Mouse (Mus musculus): ENCODE data around the gene Dlg2. TPM values are rescaled to one million over a fixed set of nuclear protein-coding genes. Genes with fewer than 3 reads are reported as not detected.

Dlg2 gene
- polyA plus RNA-seq, 1 experiment from 2014 or later, result 0.87 TPM

GRCm38 (mm10) chr7:91045742-91046098 is 569.2 kb downstream of the Dlg2 start:
- ATAC-seq (replicated peaks; ENCODE audit: low FRiP score, low read depth), result no peak
- WGBS, result 91% methylated on average over 1 of the region's 1 CpGs

GRCm38 (mm10) chr7:91063297-91064040 is 587.0 kb downstream of the Dlg2 start:
- no peak for ATAC-seq (replicated peaks; ENCODE audit: low FRiP score, low read depth)

More at GRCm38 (mm10) chr7:91045742-91046098, 569.2 kb downstream of the Dlg2 start:
- no peak for DNase-seq (ENCODE audit: low spot score)
- Histone ChIP-seq H3K4me3 (replicated peaks; ENCODE audit: low read depth, low read length) (no peak overlapping the region), H3K36me3 (ENCODE audit: insufficient read depth, low read length) (no peaks in the 10 kb centered on the region), H3K4me1 (replicated peaks; ENCODE audit: insufficient read depth, low read length) (no peaks in the 10 kb centered on the region), H3K9ac (ENCODE audit: low read depth, low read length) (no peak overlapping the region), H3K9me3 (replicated peaks; ENCODE audit: low read length) (no peaks in the 10 kb centered on the region), H3K4me2 (ENCODE audit: low read length) (no peak overlapping the region), H3K27ac (no peak overlapping the region), H3K27me3 (ENCODE audit: insufficient read depth, low read length) (no peaks in the 10 kb centered on the region)
- TF ChIP-seq CTCF (IDR thresholded peaks at IDR 0.05; ENCODE audit: low read depth), result no peak

GRCm38 (mm10) chr7:91071751-91072707 is 595.6 kb downstream of the Dlg2 start:
- 75% methylated on average over 9 of the region's 9 CpGs for WGBS
- no peaks in the 10 kb centered on the region for H3K27me3 ChIP-seq (ENCODE audit: insufficient read depth, low read length)
- H3K4me3 ChIP-seq (replicated peaks; ENCODE audit: low read depth, low read length), result no peak overlapping the region
- H3K4me2 ChIP-seq (ENCODE audit: low read length), result no peak overlapping the region
- no peaks in the 10 kb centered on the region for H3K36me3 ChIP-seq (ENCODE audit: insufficient read depth, low read length)
- H3K9me3 ChIP-seq (replicated peaks; ENCODE audit: low read length), result no peaks in the 10 kb centered on the region
- no peak overlapping the region for H3K27ac ChIP-seq
- H3K4me1 ChIP-seq (replicated peaks; ENCODE audit: insufficient read depth, low read length), result no peaks in the 10 kb centered on the region
- TF ChIP-seq CTCF (IDR thresholded peaks at IDR 0.05; ENCODE audit: low read depth), result no peak
- no peak overlapping the region for H3K9ac ChIP-seq (ENCODE audit: low read depth, low read length)
- DNase-seq (ENCODE audit: low spot score) (no peak), ATAC-seq (replicated peaks; ENCODE audit: low FRiP score, low read depth) (no peak)

More at GRCm38 (mm10) chr7:91063297-91064040, 587.0 kb downstream of the Dlg2 start:
- H3K27ac ChIP-seq, result no peak overlapping the region
- H3K27me3 ChIP-seq (ENCODE audit: insufficient read depth, low read length), result no peaks in the 10 kb centered on the region
- no peaks in the 10 kb centered on the region for H3K36me3 ChIP-seq (ENCODE audit: insufficient read depth, low read length)
- no peaks in the 10 kb centered on the region for H3K4me1 ChIP-seq (replicated peaks; ENCODE audit: insufficient read depth, low read length)
- H3K9me3 ChIP-seq (replicated peaks; ENCODE audit: low read length), result no peaks in the 10 kb centered on the region
- TF ChIP-seq CTCF (IDR thresholded peaks at IDR 0.05; ENCODE audit: low read depth), result no peak
- no peak overlapping the region for H3K9ac ChIP-seq (ENCODE audit: low read depth, low read length)
- DNase-seq (ENCODE audit: low spot score), result no peak
- no peak overlapping the region for H3K4me3 ChIP-seq (replicated peaks; ENCODE audit: low read depth, low read length)
- H3K4me2 ChIP-seq (ENCODE audit: low read length), result no peak overlapping the region
- 62% methylated on average over 12 of the region's 12 CpGs for WGBS

DNA sequence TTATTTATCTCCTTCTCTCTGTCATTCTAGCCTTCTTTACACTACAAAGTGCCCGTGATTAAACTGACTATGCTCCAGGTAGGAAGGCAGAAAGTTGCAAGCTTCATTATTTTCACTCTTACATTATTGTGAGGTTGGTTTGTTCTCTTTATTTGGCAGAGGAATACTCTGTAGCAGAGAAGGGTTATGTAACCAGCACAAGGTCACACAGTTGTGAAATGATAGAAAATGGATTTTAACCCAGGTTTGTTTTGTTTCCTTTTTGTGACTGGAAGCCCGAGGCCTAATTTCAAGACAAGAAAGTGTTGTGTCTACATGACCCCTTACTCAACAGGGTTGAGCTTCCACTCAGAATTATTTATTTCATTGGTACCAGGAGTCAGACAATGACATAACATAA is 609.6 kb downstream of the Dlg2 start:
- TF ChIP-seq CTCF (IDR thresholded peaks at IDR 0.05; ENCODE audit: low read depth), result no peak
- no peaks in the 10 kb centered on the region for H3K36me3 ChIP-seq (ENCODE audit: insufficient read depth, low read length)
- no peak overlapping the region for H3K27ac ChIP-seq
- 68% methylated on average over 2 of the region's 2 CpGs for WGBS
- H3K9ac ChIP-seq (ENCODE audit: low read depth, low read length), result no peak overlapping the region
- H3K4me3 ChIP-seq (replicated peaks; ENCODE audit: low read depth, low read length), result no peak overlapping the region
- no peaks in the 10 kb centered on the region for H3K4me1 ChIP-seq (replicated peaks; ENCODE audit: insufficient read depth, low read length)
- H3K9me3 ChIP-seq (replicated peaks; ENCODE audit: low read length), result no peaks in the 10 kb centered on the region
- H3K4me2 ChIP-seq (ENCODE audit: low read length), result no peak overlapping the region
- no peak for ATAC-seq (replicated peaks; ENCODE audit: low FRiP score, low read depth)
- DNase-seq (ENCODE audit: low spot score), result no peak
- no peaks in the 10 kb centered on the region for H3K27me3 ChIP-seq (ENCODE audit: insufficient read depth, low read length)

- Histone ChIP-seq H3K9me3 (replicated peaks; ENCODE audit: low read length) (no peaks in the 10 kb centered on the region), H3K27me3 (ENCODE audit: insufficient read depth, low read length) (no peaks in the 10 kb centered on the region), H3K4me3 (replicated peaks; ENCODE audit: low read depth, low read length) (no peak overlapping the region), H3K9ac (ENCODE audit: low read depth, low read length) (no peak overlapping the region), H3K4me1 (replicated peaks; ENCODE audit: insufficient read depth, low read length) (no peaks in the 10 kb centered on the region), H3K36me3 (ENCODE audit: insufficient read depth, low read length) (no peaks in the 10 kb centered on the region), H3K4me2 (ENCODE audit: low read length) (no peak overlapping the region), H3K27ac (no peak overlapping the region)
- DNase-seq (ENCODE audit: low spot score) (no peak), ATAC-seq (replicated peaks; ENCODE audit: low FRiP score, low read depth) (no peak)
- TF ChIP-seq CTCF (IDR thresholded peaks at IDR 0.05; ENCODE audit: low read depth), result no peak
- WGBS, result 28% methylated on average over 6 of the region's 6 CpGs
These were observed 612.9 kb downstream of the Dlg2 start for GRCm38 (mm10) chr7:91089211-91089930.

GRCm38 (mm10) chr7:91090317-91090829 is 613.9 kb downstream of the Dlg2 start:
- no peaks in the 10 kb centered on the region for H3K36me3 ChIP-seq (ENCODE audit: insufficient read depth, low read length)
- peak overlapping the region; percentile 51 for H3K4me2 ChIP-seq (ENCODE audit: low read length)
- no peak overlapping the region for H3K9ac ChIP-seq (ENCODE audit: low read depth, low read length)
- no peaks in the 10 kb centered on the region for H3K9me3 ChIP-seq (replicated peaks; ENCODE audit: low read length)
- H3K27me3 ChIP-seq (ENCODE audit: insufficient read depth, low read length), result no peaks in the 10 kb centered on the region
- WGBS, result 42% methylated on average over 5 of the region's 5 CpGs
- no peak overlapping the region for H3K4me3 ChIP-seq (replicated peaks; ENCODE audit: low read depth, low read length)
- H3K27ac ChIP-seq, result no peak overlapping the region
- ATAC-seq (replicated peaks; ENCODE audit: low FRiP score, low read depth) (no peak), DNase-seq (ENCODE audit: low spot score) (no peak)
- H3K4me1 ChIP-seq (replicated peaks; ENCODE audit: insufficient read depth, low read length), result no peaks in the 10 kb centered on the region
- TF ChIP-seq CTCF (IDR thresholded peaks at IDR 0.05; ENCODE audit: low read depth), result no peak
